Mouse (Mus musculus): ENCODE data around the gene Bms1. TPM values are rescaled to one million over a fixed set of nuclear protein-coding genes. Genes with fewer than 3 reads are reported as not detected.

Bms1 gene
- polyA plus RNA-seq, 1 experiment from 2014 or later = 33.9 TPM

GRCm38 (mm10) chr6:118380630-118381029 is 38.6 kb downstream of the Bms1 start:
- WGBS = 70% methylated on average over 3 of the region's 3 CpGs
- no peaks in the 10 kb centered on the region for H3K9me3 ChIP-seq
- no peak overlapping the region for H3K4me3 ChIP-seq
- DNase-seq (ENCODE audit: low spot score) = no peak
- no peak overlapping the region for H3K27ac ChIP-seq
- peaks cover 21% of the 10 kb centered on the region; the same call in 1 of the 2 replicates for H3K27me3 ChIP-seq (ENCODE audit: insufficient read depth, poor library complexity, severe bottlenecking)
- peaks cover 40% of the 10 kb centered on the region for H3K36me3 ChIP-seq
- peaks cover 14% of the 10 kb centered on the region for H3K4me1 ChIP-seq (replicated peaks)

GRCm38 (mm10) chr6:118379451-118380167 is 39.7 kb downstream of the Bms1 start:
- peaks cover 28% of the 10 kb centered on the region; the same call in 1 of the 2 replicates for H3K27me3 ChIP-seq (ENCODE audit: insufficient read depth, poor library complexity, severe bottlenecking)
- peaks cover 31% of the 10 kb centered on the region for H3K36me3 ChIP-seq
- H3K4me1 ChIP-seq (replicated peaks) = peaks cover 17% of the 10 kb centered on the region
- WGBS = 33% methylated on average over 20 of the region's 20 CpGs
- no peaks in the 10 kb centered on the region for H3K9me3 ChIP-seq
- H3K27ac ChIP-seq = no peak overlapping the region
- DNase-seq (ENCODE audit: low spot score) = peak; percentile 85
- no peak overlapping the region for H3K4me3 ChIP-seq

GRCm38 (mm10) chr6:118377611-118378010 is 41.7 kb downstream of the Bms1 start:
- Histone ChIP-seq H3K4me3 (no peak overlapping the region), H3K27ac (no peak overlapping the region), H3K27me3 (ENCODE audit: insufficient read depth, poor library complexity, severe bottlenecking) (peaks cover 28% of the 10 kb centered on the region; the same call in 1 of the 2 replicates), H3K36me3 (peaks cover 11% of the 10 kb centered on the region), H3K9me3 (no peaks in the 10 kb centered on the region), H3K4me1 (replicated peaks) (peaks cover 17% of the 10 kb centered on the region)
- DNase-seq (ENCODE audit: low spot score) = no peak
- 60% methylated on average over 10 of the region's 10 CpGs for WGBS

GRCm38 (mm10) chr6:118376023-118376422 is 43.3 kb downstream of the Bms1 start:
- Histone ChIP-seq H3K4me3 (no peak overlapping the region), H3K4me1 (replicated peaks) (peaks cover 17% of the 10 kb centered on the region), H3K27me3 (ENCODE audit: insufficient read depth, poor library complexity, severe bottlenecking) (peaks cover 28% of the 10 kb centered on the region; the same call in 1 of the 2 replicates), H3K9me3 (no peaks in the 10 kb centered on the region), H3K27ac (no peak overlapping the region), H3K36me3 (no peaks in the 10 kb centered on the region)
- 52% methylated on average over 10 of the region's 10 CpGs for WGBS
- DNase-seq (ENCODE audit: low spot score) = no peak

GRCm38 (mm10) chr6:118375457-118375856 is 43.8 kb downstream of the Bms1 start:
- DNase-seq (ENCODE audit: low spot score) = no peak
- Histone ChIP-seq H3K27me3 (ENCODE audit: insufficient read depth, poor library complexity, severe bottlenecking) (peaks cover 28% of the 10 kb centered on the region; the same call in 1 of the 2 replicates), H3K27ac (no peak overlapping the region), H3K36me3 (no peaks in the 10 kb centered on the region), H3K9me3 (no peaks in the 10 kb centered on the region), H3K4me3 (no peak overlapping the region), H3K4me1 (replicated peaks) (peaks cover 17% of the 10 kb centered on the region)
- 51% methylated on average over 3 of the region's 3 CpGs for WGBS

- Histone ChIP-seq H3K4me3 (no peak overlapping the region), H3K4me1 (replicated peaks) (peaks cover 17% of the 10 kb centered on the region), H3K36me3 (no peaks in the 10 kb centered on the region), H3K9me3 (no peaks in the 10 kb centered on the region), H3K27ac (no peak overlapping the region), H3K27me3 (ENCODE audit: insufficient read depth, poor library complexity, severe bottlenecking) (peaks cover 28% of the 10 kb centered on the region; the same call in 1 of the 2 replicates)
- 75% methylated on average over 3 of the region's 3 CpGs for WGBS
- DNase-seq (ENCODE audit: low spot score) = no peak
Observed at GRCm38 (mm10) chr6:118375026-118375425, 44.2 kb downstream of the Bms1 start.

GRCm38 (mm10) chr6:118373294-118373693 is 46.0 kb downstream of the Bms1 start:
- H3K27ac ChIP-seq = no peak overlapping the region
- no peaks in the 10 kb centered on the region for H3K9me3 ChIP-seq
- peak; percentile 66 for DNase-seq (ENCODE audit: low spot score)
- peaks cover 23% of the 10 kb centered on the region; the same call in 1 of the 2 replicates for H3K27me3 ChIP-seq (ENCODE audit: insufficient read depth, poor library complexity, severe bottlenecking)
- H3K4me1 ChIP-seq (replicated peaks) = peaks cover 10% of the 10 kb centered on the region
- H3K36me3 ChIP-seq = no peaks in the 10 kb centered on the region
- no peak overlapping the region for H3K4me3 ChIP-seq
- 35% methylated on average over 5 of the region's 5 CpGs for WGBS

GRCm38 (mm10) chr6:118372794-118373193 is 46.5 kb downstream of the Bms1 start:
- Histone ChIP-seq H3K36me3 (no peaks in the 10 kb centered on the region), H3K27me3 (ENCODE audit: insufficient read depth, poor library complexity, severe bottlenecking) (peaks cover 18% of the 10 kb centered on the region; the same call in 1 of the 2 replicates), H3K27ac (no peak overlapping the region), H3K9me3 (no peaks in the 10 kb centered on the region), H3K4me3 (no peak overlapping the region), H3K4me1 (replicated peaks) (peaks cover 10% of the 10 kb centered on the region)
- DNase-seq (ENCODE audit: low spot score) = no peak
- 80% methylated on average over 5 of the region's 5 CpGs for WGBS

- Histone ChIP-seq H3K4me1 (replicated peaks) (no peaks in the 10 kb centered on the region), H3K9me3 (no peaks in the 10 kb centered on the region), H3K27me3 (ENCODE audit: insufficient read depth, poor library complexity, severe bottlenecking) (no peaks in the 10 kb centered on the region), H3K4me3 (no peak overlapping the region), H3K36me3 (no peaks in the 10 kb centered on the region), H3K27ac (no peak overlapping the region)
- DNase-seq (ENCODE audit: low spot score) = no peak
- 86% methylated on average over 7 of the region's 7 CpGs for WGBS
Observed at GRCm38 (mm10) chr6:118367502-118367901, 51.8 kb downstream of the Bms1 start.

GRCm38 (mm10) chr6:118366196-118366595 is 53.1 kb downstream of the Bms1 start:
- 67% methylated on average over 3 of the region's 3 CpGs for WGBS
- Histone ChIP-seq H3K9me3 (peaks cover 8% of the 10 kb centered on the region), H3K27me3 (ENCODE audit: insufficient read depth, poor library complexity, severe bottlenecking) (no peaks in the 10 kb centered on the region), H3K27ac (no peak overlapping the region), H3K4me3 (no peak overlapping the region), H3K36me3 (no peaks in the 10 kb centered on the region), H3K4me1 (replicated peaks) (no peaks in the 10 kb centered on the region)
- no peak for DNase-seq (ENCODE audit: low spot score)

- H3K36me3 ChIP-seq = no peaks in the 10 kb centered on the region
- peaks cover 11% of the 10 kb centered on the region for H3K9me3 ChIP-seq
- DNase-seq (ENCODE audit: low spot score) = no peak
- H3K4me3 ChIP-seq = no peak overlapping the region
- H3K27ac ChIP-seq = no peak overlapping the region
- no peaks in the 10 kb centered on the region for H3K27me3 ChIP-seq (ENCODE audit: insufficient read depth, poor library complexity, severe bottlenecking)
- H3K4me1 ChIP-seq (replicated peaks) = no peaks in the 10 kb centered on the region
Observed at GRCm38 (mm10) chr6:118365781-118366180, 53.5 kb downstream of the Bms1 start.

GRCm38 (mm10) chr6:118350342-118350741 is 68.9 kb downstream of the Bms1 start:
- DNase-seq (ENCODE audit: low spot score) = no peak
- no peaks in the 10 kb centered on the region for H3K36me3 ChIP-seq
- no peak overlapping the region for H3K4me3 ChIP-seq
- H3K27ac ChIP-seq = no peak overlapping the region
- H3K27me3 ChIP-seq (ENCODE audit: insufficient read depth, poor library complexity, severe bottlenecking) = no peaks in the 10 kb centered on the region
- H3K9me3 ChIP-seq = no peaks in the 10 kb centered on the region
- no peaks in the 10 kb centered on the region for H3K4me1 ChIP-seq (replicated peaks)
- 75% methylated on average over 12 of the region's 12 CpGs for WGBS

GRCm38 (mm10) chr6:118348186-118348585 is 71.1 kb downstream of the Bms1 start:
- H3K27me3 ChIP-seq (ENCODE audit: insufficient read depth, poor library complexity, severe bottlenecking) = no peaks in the 10 kb centered on the region
- H3K9me3 ChIP-seq = no peaks in the 10 kb centered on the region
- H3K4me3 ChIP-seq = no peak overlapping the region
- 80% methylated on average over 3 of the region's 3 CpGs for WGBS
- H3K36me3 ChIP-seq = no peaks in the 10 kb centered on the region
- H3K27ac ChIP-seq = no peak overlapping the region
- no peaks in the 10 kb centered on the region for H3K4me1 ChIP-seq (replicated peaks)
- no peak for DNase-seq (ENCODE audit: low spot score)

All from hindbrain, embryonic 10.5 days (tissue).